ENCODE assay signal across 12 mouse cellular contexts in genomic region chr4:134705311-134705710, GRCm38 (mm10). TPM values are rescaled to one million over a fixed set of nuclear protein-coding genes. Genes with fewer than 3 reads are reported as not detected.
DNase-seq lines count a peak whose midpoint lies in the region; ATAC-seq and TF ChIP-seq lines count a peak whose summit lies in the region.
"Had no signal": no experiment of that assay in that cellular context is flagged by ENCODE, and none has a peak within 500 bp of the region (broad histone marks: within the 10 kb centered on the region; RNA-seq: fewer than 3 reads in every experiment).

No protein-coding gene starts in this region.

- no peak overlapping the region for H3K9ac ChIP-seq in lung, embryonic 14.5 days
- no peak overlapping the region for H3K9ac ChIP-seq in hindbrain, embryonic 12.5 days
- peak overlapping the region; percentile 68 for H3K9ac ChIP-seq in neural tube, embryonic 15.5 days (replicated peaks)
- no peak overlapping the region for H3K9ac ChIP-seq in kidney, embryonic 16.5 days (replicated peaks; ENCODE audit: low read length)

- 46% methylated on average over 5 of the region's 5 CpGs for WGBS in lung, embryonic 14.5 days
- WGBS in hindbrain, embryonic 12.5 days, result 66% methylated on average over 5 of the region's 5 CpGs
- 74% methylated on average over 5 of the region's 5 CpGs for WGBS in midbrain, embryonic 10.5 days
- WGBS in neural tube, embryonic 15.5 days, result 16% methylated on average over 5 of the region's 5 CpGs
- 23% methylated on average over 5 of the region's 5 CpGs for WGBS in kidney, embryonic 16.5 days

- H3K27me3 ChIP-seq in lung, embryonic 14.5 days (ENCODE audit: insufficient read depth, low read length), result peaks cover 25% of the 10 kb centered on the region
- peaks cover 38% of the 10 kb centered on the region for H3K27me3 ChIP-seq in hindbrain, embryonic 12.5 days
- peaks cover 57% of the 10 kb centered on the region for H3K27me3 ChIP-seq in midbrain, embryonic 10.5 days (ENCODE audit: low read depth, poor library complexity, severe bottlenecking)
- no peaks in the 10 kb centered on the region; the same call in 1 of the 2 replicates for H3K27me3 ChIP-seq in neural tube, embryonic 15.5 days (replicated peaks)
- no peaks in the 10 kb centered on the region for H3K27me3 ChIP-seq in kidney, embryonic 16.5 days (ENCODE audit: insufficient read depth, low read length)

- DNase-seq in lung, embryonic 14.5 days, result no peak
- no peak for DNase-seq in lung, postnatal 4 days
- no peak for DNase-seq in midbrain, embryonic 10.5 days (ENCODE audit: low spot score)
- no peak for DNase-seq in urinary bladder, adult 2 months (ENCODE audit: low spot score)
- DNase-seq: adrenal gland, postnatal 36 days; cerebellum, adult 18-20 months; kidney, postnatal 14 days; lung, adult 18-20 months; spleen, adult 18-20 months had no signal

- H3K4me2 ChIP-seq in lung, embryonic 14.5 days, result peak overlapping the region; percentile 96; the same call in 1 of the 2 replicates
- H3K4me2 ChIP-seq in hindbrain, embryonic 12.5 days (replicated peaks), result peak overlapping the region; percentile 97
- peak overlapping the region; percentile 99 for H3K4me2 ChIP-seq in neural tube, embryonic 15.5 days
- no peak overlapping the region; the same call in 1 of the 2 replicates for H3K4me2 ChIP-seq in kidney, embryonic 16.5 days (replicated peaks; ENCODE audit: low read depth, low read length)

- H3K4me3 ChIP-seq in lung, embryonic 14.5 days (ENCODE audit: low read depth, low read length), result no peak overlapping the region
- H3K4me3 ChIP-seq in hindbrain, embryonic 12.5 days, result no peak overlapping the region
- peak overlapping the region; percentile 72; the same call in 1 of the 2 replicates for H3K4me3 ChIP-seq in midbrain, embryonic 10.5 days
- H3K4me3 ChIP-seq in neural tube, embryonic 15.5 days (replicated peaks), result peak overlapping the region; percentile 60
- H3K4me3 ChIP-seq in kidney, embryonic 16.5 days (ENCODE audit: low read length), result no peak overlapping the region

- H3K4me1 ChIP-seq in lung, embryonic 14.5 days (ENCODE audit: insufficient read depth), result no peaks in the 10 kb centered on the region
- H3K4me1 ChIP-seq in hindbrain, embryonic 12.5 days, result peaks cover 25% of the 10 kb centered on the region
- H3K4me1 ChIP-seq in midbrain, embryonic 10.5 days, result peaks cover 54% of the 10 kb centered on the region
- peaks cover 50% of the 10 kb centered on the region for H3K4me1 ChIP-seq in neural tube, embryonic 15.5 days
- H3K4me1 ChIP-seq in kidney, embryonic 16.5 days (ENCODE audit: insufficient read depth, low read length), result peaks cover 22% of the 10 kb centered on the region

- no peaks in the 10 kb centered on the region for H3K9me3 ChIP-seq in lung, embryonic 14.5 days (ENCODE audit: low read depth, low read length)
- no peaks in the 10 kb centered on the region for H3K9me3 ChIP-seq in hindbrain, embryonic 12.5 days (replicated peaks)
- no peaks in the 10 kb centered on the region for H3K9me3 ChIP-seq in midbrain, embryonic 10.5 days (replicated peaks)
- H3K9me3 ChIP-seq in neural tube, embryonic 15.5 days (replicated peaks), result no peaks in the 10 kb centered on the region
- no peaks in the 10 kb centered on the region for H3K9me3 ChIP-seq in kidney, embryonic 16.5 days (ENCODE audit: low read length)

- ATAC-seq in lung, embryonic 14.5 days (ENCODE audit: insufficient read depth), result no peak
- ATAC-seq in hindbrain, embryonic 12.5 days (ENCODE audit: low FRiP score), result no peak
- ATAC-seq in neural tube, embryonic 15.5 days (ENCODE audit: low FRiP score), result no peak
- ATAC-seq in kidney, embryonic 16.5 days (ENCODE audit: low FRiP score, low TSS enrichment), result no peak

- no peak for TF ChIP-seq CTCF in lung, embryonic 14.5 days (IDR thresholded peaks at IDR 0.05; ENCODE audit: low read depth)

- no peaks in the 10 kb centered on the region for H3K36me3 ChIP-seq in lung, embryonic 14.5 days (ENCODE audit: insufficient read depth)
- H3K36me3 ChIP-seq in hindbrain, embryonic 12.5 days, result no peaks in the 10 kb centered on the region
- H3K36me3 ChIP-seq in midbrain, embryonic 10.5 days, result no peaks in the 10 kb centered on the region
- H3K36me3 ChIP-seq in neural tube, embryonic 15.5 days, result no peaks in the 10 kb centered on the region
- H3K36me3 ChIP-seq in kidney, embryonic 16.5 days (ENCODE audit: insufficient read depth, low read length), result no peaks in the 10 kb centered on the region

- no peak overlapping the region for H3K27ac ChIP-seq in lung, embryonic 14.5 days (ENCODE audit: low read depth)
- H3K27ac ChIP-seq in hindbrain, embryonic 12.5 days, result peak overlapping the region; percentile 84; the same call in 1 of the 2 replicates
- no peak overlapping the region for H3K27ac ChIP-seq in midbrain, embryonic 10.5 days (replicated peaks)
- H3K27ac ChIP-seq in neural tube, embryonic 15.5 days (replicated peaks), result peak overlapping the region; percentile 90
- H3K27ac ChIP-seq in kidney, embryonic 16.5 days (ENCODE audit: low read length), result no peak overlapping the region

RNA-seq across cellular contexts. Expression of gene Man1c1, which starts 1.2 kb away (rescaled TPM):
- 3.3 and 4.3 TPM in 2 replicates for polyA plus RNA-seq in lung, embryonic 14.5 days (2014; fragmentation: Nextera tagmentation; extraction: Ambion mirVana)
- polyA plus RNA-seq in hindbrain, embryonic 12.5 days (2016; fragmentation: Nextera tagmentation; extraction: Ambion mirVana), result 6.4 and 7.4 TPM in 2 replicates
- 2.8 and 3.1 TPM in 2 replicates for polyA plus RNA-seq in midbrain, embryonic 10.5 days (2016; fragmentation: Nextera tagmentation; extraction: Ambion mirVana)
- polyA plus RNA-seq in neural tube, embryonic 15.5 days (2015; fragmentation: Nextera tagmentation; extraction: Ambion mirVana), result 4.7 and 4.9 TPM in 2 replicates
- 7.3 and 12.7 TPM in 2 replicates for polyA plus RNA-seq in urinary bladder, adult 2 months (2012; rRNA removed)
- 3.5 and 3.7 TPM in 2 replicates for polyA plus RNA-seq in kidney, embryonic 16.5 days (2015; fragmentation: Nextera tagmentation; extraction: Ambion mirVana)

Comparison
In these comparisons a context has a peak if more than half of its experiments do, and no peak if none do; other contexts are left out.
1. H3K27ac ChIP-seq: peak in hindbrain, embryonic 12.5 days (single experiment) and neural tube, embryonic 15.5 days (single experiment); none in lung, embryonic 14.5 days (single experiment), midbrain, embryonic 10.5 days (single experiment) and kidney, embryonic 16.5 days (single experiment).
2. H3K4me3 ChIP-seq: peak in midbrain, embryonic 10.5 days (single experiment) and neural tube, embryonic 15.5 days (single experiment); none in lung, embryonic 14.5 days (single experiment), hindbrain, embryonic 12.5 days (single experiment) and kidney, embryonic 16.5 days (single experiment).